Comparison of ENCODE assay signal across 1 mouse cellular context in genomic region chr6:28482711-28483315, GRCm38 (mm10).
TF ChIP-seq lines count a peak whose summit lies in the region.

No protein-coding gene starts in this region.

TF ChIP-seq in CH12.LX, 34 proteins besides CTCF, POLR2A, EP300 and RAD21:
- TF ChIP-seq HCFC1 (IDR thresholded peaks at IDR 0.05; ENCODE audit: low read depth, low read length) (no peak), MXI1 (IDR thresholded peaks at IDR 0.05; ENCODE audit: low read depth, low read length) (peak; percentile 65)
